ENCODE assay signal across 7 mouse cellular contexts in the genomic region with DNA sequence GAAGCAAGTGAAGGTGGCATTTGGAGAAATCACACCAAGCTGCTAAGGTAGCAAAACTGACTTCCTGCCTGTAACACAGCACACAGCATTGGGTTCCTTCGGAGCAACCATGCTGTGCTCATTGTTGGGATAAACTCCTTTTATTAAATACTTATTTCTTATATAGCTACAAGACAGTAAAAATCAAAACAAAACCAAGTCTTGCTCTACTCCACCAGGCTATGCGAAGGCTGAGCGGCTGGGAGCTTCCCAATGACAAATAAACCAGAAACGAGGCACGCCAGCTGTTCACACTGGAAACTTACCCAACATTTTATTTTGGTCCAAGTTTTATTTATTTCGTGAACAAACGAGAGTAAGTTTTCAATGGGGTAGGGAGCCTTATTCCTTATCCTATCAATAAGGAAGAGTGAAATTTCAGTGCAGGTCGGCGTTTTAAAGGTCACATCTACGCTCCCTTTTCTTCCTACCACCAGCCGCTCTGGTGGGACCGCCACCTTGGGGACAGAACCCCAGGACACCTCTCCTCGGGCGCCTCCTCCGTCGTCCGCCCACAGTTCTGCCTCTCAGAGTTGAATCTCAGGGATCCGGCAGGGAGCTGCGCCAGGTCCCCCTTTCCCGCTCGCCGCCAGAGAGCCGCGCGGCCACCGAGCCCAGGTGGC. TPM values are rescaled to one million over a fixed set of nuclear protein-coding genes. Genes with fewer than 3 reads are reported as not detected.
A peak's percentile ranks its signal among the peaks of the same experiment; 100 is the strongest.
DNase-seq lines count a peak whose midpoint lies in the region; ATAC-seq and TF ChIP-seq lines count a peak whose summit lies in the region.

No protein-coding gene starts in this region.

- peak overlapping the region; percentile 85 for H3K9ac ChIP-seq in embryonic facial prominence, embryonic 14.5 days (ENCODE audit: low read depth, low read length)
- peak overlapping the region; percentile 73 for H3K9ac ChIP-seq in hindbrain, embryonic 14.5 days
- H3K9ac ChIP-seq in limb, embryonic 11.5 days (ENCODE audit: low read length): peak overlapping the region; percentile 90
- H3K9ac ChIP-seq in midbrain, embryonic 16.5 days (ENCODE audit: low read depth, low read length): peak overlapping the region; percentile 87

- DNase-seq in spleen, adult 2 months (ENCODE audit: low read depth in 1 of 2, low spot score in 2 of 2): no peak
- no peak for DNase-seq in spleen, adult 12 weeks (ENCODE audit: low spot score)
- DNase-seq in embryonic facial prominence, embryonic 14.5 days (ENCODE audit: low spot score): peak; percentile 55
- DNase-seq in hindbrain, embryonic 14.5 days (ENCODE audit: low spot score): peak; percentile 64
- DNase-seq in limb, embryonic 11.5 days (ENCODE audit: low spot score): peak; percentile 71
- DNase-seq in yolk sac, embryonic 10.5 days (ENCODE audit: low spot score): no peak

- WGBS in spleen, adult 2 months: 1% methylated on average over 26 of the region's 26 CpGs
- WGBS in embryonic facial prominence, embryonic 14.5 days: 1% methylated on average over 22 of the region's 26 CpGs
- WGBS in hindbrain, embryonic 14.5 days: under 1% methylated on average over 21 of the region's 26 CpGs
- WGBS in limb, embryonic 11.5 days: under 1% methylated on average over 26 of the region's 26 CpGs
- under 1% methylated on average over 26 of the region's 26 CpGs for WGBS in midbrain, embryonic 16.5 days

- H3K27me3 ChIP-seq in spleen, adult 2 months (ENCODE audit: control insufficient read depth, insufficient read depth, low read length): peaks cover 2% of the 10 kb centered on the region; the same call in 1 of the 2 replicates
- no peaks in the 10 kb centered on the region for H3K27me3 ChIP-seq in embryonic facial prominence, embryonic 14.5 days (replicated peaks; ENCODE audit: control insufficient read depth, insufficient read depth, low read length)
- no peaks in the 10 kb centered on the region for H3K27me3 ChIP-seq in hindbrain, embryonic 14.5 days (ENCODE audit: control insufficient read depth, insufficient read depth, low read length)
- H3K27me3 ChIP-seq in limb, embryonic 11.5 days (ENCODE audit: control insufficient read depth, insufficient read depth, low read length): no peaks in the 10 kb centered on the region
- H3K27me3 ChIP-seq in midbrain, embryonic 16.5 days (ENCODE audit: control insufficient read depth, insufficient read depth, low read depth, low read length): no peaks in the 10 kb centered on the region

- no peak for TF ChIP-seq CTCF in spleen, adult 2 months (IDR thresholded peaks at IDR 0.05; ENCODE audit: extremely low read depth, insufficient read depth, insufficient read length, insufficient replicate concordance)

- H3K4me1 ChIP-seq in spleen, adult 2 months (ENCODE audit: control insufficient read depth, insufficient read depth, insufficient read length): no peaks in the 10 kb centered on the region; the same call in 1 of the 2 replicates
- H3K4me1 ChIP-seq in embryonic facial prominence, embryonic 14.5 days (ENCODE audit: control insufficient read depth, insufficient read depth, low read length): 0 out of 2 replicates have a peak, but pooled peaks cover 3% of the 10 kb centered on the region
- peaks cover 15% of the 10 kb centered on the region for H3K4me1 ChIP-seq in hindbrain, embryonic 14.5 days (replicated peaks; ENCODE audit: control insufficient read depth, insufficient read depth, low read length)
- peaks cover 3% of the 10 kb centered on the region for H3K4me1 ChIP-seq in limb, embryonic 11.5 days (ENCODE audit: control insufficient read depth, insufficient read depth, low read length)
- H3K4me1 ChIP-seq in midbrain, embryonic 16.5 days (ENCODE audit: control insufficient read depth, insufficient read depth, low read length): peaks cover 10% of the 10 kb centered on the region

- no peaks in the 10 kb centered on the region for H3K9me3 ChIP-seq in embryonic facial prominence, embryonic 14.5 days (ENCODE audit: control insufficient read depth, low read length)
- H3K9me3 ChIP-seq in hindbrain, embryonic 14.5 days (ENCODE audit: control insufficient read depth, low read length): no peaks in the 10 kb centered on the region
- H3K9me3 ChIP-seq in limb, embryonic 11.5 days (ENCODE audit: control insufficient read depth, low read length): no peaks in the 10 kb centered on the region
- H3K9me3 ChIP-seq in midbrain, embryonic 16.5 days (replicated peaks; ENCODE audit: control insufficient read depth, low read length, poor library complexity, severe bottlenecking): no peaks in the 10 kb centered on the region; the same call in 1 of the 2 replicates

- no peaks in the 10 kb centered on the region for H3K36me3 ChIP-seq in spleen, adult 2 months (ENCODE audit: control insufficient read depth, insufficient read depth, low read length)
- H3K36me3 ChIP-seq in embryonic facial prominence, embryonic 14.5 days (ENCODE audit: control insufficient read depth, insufficient read depth, low read length): no peaks in the 10 kb centered on the region
- H3K36me3 ChIP-seq in hindbrain, embryonic 14.5 days (replicated peaks; ENCODE audit: control insufficient read depth, insufficient read depth): no peaks in the 10 kb centered on the region
- no peaks in the 10 kb centered on the region for H3K36me3 ChIP-seq in limb, embryonic 11.5 days (ENCODE audit: control insufficient read depth, insufficient read depth, low read length)
- H3K36me3 ChIP-seq in midbrain, embryonic 16.5 days (ENCODE audit: control insufficient read depth, insufficient read depth, low read length): no peaks in the 10 kb centered on the region

- no peak for TF ChIP-seq POLR2A in spleen, adult 2 months (IDR thresholded peaks at IDR 0.05; ENCODE audit: low read depth, low read length)

- peak overlapping the region; percentile 87 for H3K4me2 ChIP-seq in embryonic facial prominence, embryonic 14.5 days (ENCODE audit: low read depth, low read length)
- peak overlapping the region; percentile 94 for H3K4me2 ChIP-seq in hindbrain, embryonic 14.5 days (replicated peaks)
- H3K4me2 ChIP-seq in limb, embryonic 11.5 days (ENCODE audit: low read depth, severe bottlenecking): peak overlapping the region; percentile 76
- peak overlapping the region; percentile 94 for H3K4me2 ChIP-seq in midbrain, embryonic 16.5 days (ENCODE audit: low read length)

- ATAC-seq in embryonic facial prominence, embryonic 14.5 days (ENCODE audit: low read depth): no peak
- ATAC-seq in hindbrain, embryonic 14.5 days (ENCODE audit: low FRiP score): 0 out of 2 replicates have a peak, but pooled peaks have one; percentile 10
- ATAC-seq in limb, embryonic 11.5 days (ENCODE audit: insufficient number of reproducible peaks, low FRiP score, low TSS enrichment, low read depth): no peak; the same call in 1 of the 2 replicates
- peak; percentile 20; the same call in 1 of the 2 replicates for ATAC-seq in midbrain, embryonic 16.5 days

- H3K27ac ChIP-seq in spleen, adult 2 months (ENCODE audit: insufficient read depth, low read length): 0 out of 2 replicates have a peak overlapping the region, but pooled peaks have one; percentile 22
- H3K27ac ChIP-seq in embryonic facial prominence, embryonic 14.5 days (replicated peaks; ENCODE audit: low read depth, low read length): peak overlapping the region; percentile 86
- H3K27ac ChIP-seq in hindbrain, embryonic 14.5 days: peak overlapping the region; percentile 88
- H3K27ac ChIP-seq in limb, embryonic 11.5 days (replicated peaks; ENCODE audit: low read depth, low read length): peak overlapping the region; percentile 87
- H3K27ac ChIP-seq in midbrain, embryonic 16.5 days (ENCODE audit: low read length): peak overlapping the region; percentile 91

- peak overlapping the region; percentile 40; the same call in 1 of the 2 replicates for H3K4me3 ChIP-seq in spleen, adult 2 months (ENCODE audit: extremely low read depth, insufficient read depth, insufficient read length)
- peak overlapping the region; percentile 80 for H3K4me3 ChIP-seq in embryonic facial prominence, embryonic 14.5 days (ENCODE audit: low read depth, low read length)
- peak overlapping the region; percentile 65 for H3K4me3 ChIP-seq in hindbrain, embryonic 14.5 days (replicated peaks; ENCODE audit: low read length)
- peak overlapping the region; percentile 74 for H3K4me3 ChIP-seq in limb, embryonic 11.5 days (ENCODE audit: low read depth, low read length)
- H3K4me3 ChIP-seq in midbrain, embryonic 16.5 days (ENCODE audit: low read depth, low read length): peak overlapping the region; percentile 79

RNA-seq across cellular contexts. Expression of gene Ptprk, which starts 0.5 kb away (rescaled TPM):
- polyA plus RNA-seq in spleen, adult 2 months (2012; rRNA removed): 1.6 TPM in 2 replicates
- polyA plus RNA-seq in embryonic facial prominence, embryonic 14.5 days (2014; fragmentation: Nextera tagmentation; extraction: Ambion mirVana): 21.7 and 22.7 TPM in 2 replicates
- 26.8 and 32.6 TPM in 2 replicates for polyA plus RNA-seq in hindbrain, embryonic 14.5 days (2014; fragmentation: Nextera tagmentation; extraction: Ambion mirVana)
- polyA plus RNA-seq in limb, embryonic 11.5 days (2014; fragmentation: Nextera tagmentation; extraction: Ambion mirVana): 38.4 and 43.2 TPM in 2 replicates
- polyA plus RNA-seq in midbrain, embryonic 16.5 days (2015; fragmentation: Nextera tagmentation; extraction: Ambion mirVana): 31.4 and 33.8 TPM in 2 replicates

Comparison
In these comparisons a context has a peak if more than half of its experiments do, and no peak if none do; other contexts are left out.
1. DNase-seq: peak in embryonic facial prominence, embryonic 14.5 days (single experiment), hindbrain, embryonic 14.5 days (single experiment) and limb, embryonic 11.5 days (single experiment); none in spleen, adult 2 months (0 of 2), spleen, adult 12 weeks (single experiment) and yolk sac, embryonic 10.5 days (single experiment).
2. H3K27ac ChIP-seq: peak in every context shown above with its lines; median percentile 91 in midbrain, embryonic 16.5 days; 88 in hindbrain, embryonic 14.5 days; 87 in limb, embryonic 11.5 days; 86 in embryonic facial prominence, embryonic 14.5 days; 22 in spleen, adult 2 months.
3. ATAC-seq: peak in hindbrain, embryonic 14.5 days (single experiment) and midbrain, embryonic 16.5 days (single experiment); none in embryonic facial prominence, embryonic 14.5 days (single experiment) and limb, embryonic 11.5 days (single experiment).
4. Peak in every context shown above with its lines, with median percentiles within 50 percentile points of each other: H3K4me3 ChIP-seq, H3K4me2 ChIP-seq and H3K9ac ChIP-seq.